Mouse (Mus musculus) liver, postnatal 0 days (tissue): ENCODE measurements around the gene Wdpcp. TPM values are rescaled to one million over a fixed set of nuclear protein-coding genes. Genes with fewer than 3 reads are reported as not detected.

Source experiments
- ATAC-seq: fragments of 200-750 bp; cut with Nextera tagmentation; 2 replicates; pipeline ENCODE4 v1.8.0; 2017; ENCODE audit warnings: mild to moderate bottlenecking, moderate library complexity
- DNase-seq: peaks from one replicate; pipeline ENCODE4 v3.0.0-alpha.2; 2016
- H3K27ac ChIP-seq: fragments of 300-500 bp; sonication (generic); 2 replicates; pipeline ENCODE4 v1.5.1; 2014; ENCODE audit warnings: antibody characterized with exemption, moderate library complexity, mild to moderate bottlenecking, low read depth
- H3K27me3 ChIP-seq: fragments of 300-500 bp; sonication (generic); 2 replicates; pipeline ENCODE4 v1.6.1; 2014; ENCODE audit warnings: low read length, control low read depth, mixed read lengths; ENCODE audit not compliant: insufficient read depth
- H3K36me3 ChIP-seq: fragments of 300-500 bp; sonication (generic); replicated peaks from 2 replicates; pipeline ENCODE4 v1.6.1; 2014; ENCODE audit warnings: mild to moderate bottlenecking, control low read depth, low read length, moderate library complexity, mixed read lengths; ENCODE audit not compliant: insufficient read depth
- H3K4me1 ChIP-seq: fragments of 300-500 bp; sonication (generic); 2 replicates; pipeline ENCODE4 v1.6.1; 2014; ENCODE audit warnings: antibody characterized with exemption, mild to moderate bottlenecking, control low read depth; ENCODE audit not compliant: insufficient read depth
- H3K4me2 ChIP-seq: fragments of 300-500 bp; sonication (generic); 2 replicates; pipeline ENCODE4 v1.6.1; 2014; ENCODE audit warnings: low read depth, mild to moderate bottlenecking, low read length, moderate library complexity, mixed read lengths
- H3K4me3 ChIP-seq: fragments of 300-500 bp; sonication (generic); 2 replicates; pipeline ENCODE4 v1.5.1; 2014; ENCODE audit warnings: low read depth, low read length
- H3K9ac ChIP-seq: fragments of 300-500 bp; sonication (generic); replicated peaks from 2 replicates; pipeline ENCODE4 v1.6.1; 2014; ENCODE audit warnings: mild to moderate bottlenecking, moderate library complexity
- H3K9me3 ChIP-seq: fragments of 300-500 bp; sonication (generic); 2 replicates; pipeline ENCODE4 v1.6.1; 2016; ENCODE audit warnings: mild to moderate bottlenecking, control low read depth, low read length, mixed read lengths
- CTCF ChIP-seq: sonication (generic); IDR thresholded peaks from 2 replicates; pipeline ENCODE4 v1.5.1; 2016; ENCODE audit warnings: antibody characterized with exemption, low read depth
- EP300 ChIP-seq: IDR thresholded peaks from 2 replicates; pipeline ENCODE4 v1.6.1; 2016; ENCODE audit warnings: antibody characterized with exemption, low read depth, mild to moderate bottlenecking
- WGBS: fragments of 180-500 bp; shearing (Covaris S2); extraction: QIAGEN DNeasy Blood & Tissue Kit; methylation state at CpG from one replicate; pipeline ENCODE4 v1.1.7; 2014; ENCODE audit not compliant: insufficient replicate concordance; 5-methylcytosine and 5-hydroxymethylcytosine counted together
- polyA plus RNA-seq: library from polyadenylated mRNA; unstranded; fragments of >200 nt; fragmentation: Nextera tagmentation; extraction: Ambion mirVana; gene quantifications from 2 replicates; pipeline ENCODE4 v1.2.1, GENCODE M21; 2015

Gene Wdpcp
- polyA plus RNA-seq, 1 experiment from 2014 or later: 0.60 TPM

GRCm38 (mm10) chr11:21570973-21571372 is 1.1 kb upstream of the Wdpcp start:
- H3K9ac ChIP-seq: peak overlapping the region; percentile 79
- H3K9me3 ChIP-seq: no peaks in the 10 kb centered on the region
- H3K27me3 ChIP-seq: no peaks in the 10 kb centered on the region
- ATAC-seq (no peak), DNase-seq (peak; percentile 36)
- H3K4me3 ChIP-seq: peak overlapping the region; percentile 79
- peak overlapping the region; percentile 85 for H3K4me2 ChIP-seq
- 6% methylated on average over 10 of the region's 10 CpGs for WGBS
- TF ChIP-seq CTCF (no peak), EP300 (no peak)
- H3K27ac ChIP-seq: peak overlapping the region; percentile 82
- peaks cover 18% of the 10 kb centered on the region for H3K4me1 ChIP-seq
- peaks cover 5% of the 10 kb centered on the region for H3K36me3 ChIP-seq

DNA sequence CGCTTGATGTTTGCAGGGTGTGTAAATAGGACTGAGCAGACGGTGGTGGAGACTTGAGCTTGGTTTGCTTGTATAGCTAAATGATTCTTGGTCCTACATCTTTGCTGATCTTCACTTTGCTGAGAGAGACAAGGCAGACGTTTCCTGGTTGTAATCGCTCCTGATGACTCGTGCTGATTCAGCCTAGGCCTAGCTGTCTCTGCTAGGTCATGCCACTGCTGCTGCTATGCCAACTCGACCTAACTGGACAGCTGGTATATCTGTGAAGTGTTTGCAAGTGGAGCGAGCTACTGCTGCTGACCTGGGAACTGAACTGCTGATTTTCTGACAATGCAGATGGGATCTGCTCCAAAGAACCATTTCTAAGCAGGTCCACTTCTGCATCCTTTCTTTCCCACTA is 9.4 kb downstream of the Wdpcp start:
- H3K27ac ChIP-seq: no peak overlapping the region
- H3K9me3 ChIP-seq: no peaks in the 10 kb centered on the region
- H3K4me2 ChIP-seq: no peak overlapping the region
- H3K4me1 ChIP-seq: no peaks in the 10 kb centered on the region
- H3K36me3 ChIP-seq: no peaks in the 10 kb centered on the region
- no peak for ATAC-seq
- H3K4me3 ChIP-seq: no peak overlapping the region
- H3K27me3 ChIP-seq: no peaks in the 10 kb centered on the region
- 59% methylated on average over 7 of the region's 7 CpGs for WGBS
- no peak for TF ChIP-seq EP300
- no peak for TF ChIP-seq CTCF
- no peak for DNase-seq
- no peak overlapping the region for H3K9ac ChIP-seq

- H3K4me2 ChIP-seq: no peak overlapping the region
- no peaks in the 10 kb centered on the region for H3K9me3 ChIP-seq
- H3K27me3 ChIP-seq: no peaks in the 10 kb centered on the region
- DNase-seq: no peak
- no peak for TF ChIP-seq EP300
- TF ChIP-seq CTCF: no peak
- no peak overlapping the region for H3K27ac ChIP-seq
- no peaks in the 10 kb centered on the region for H3K36me3 ChIP-seq
- ATAC-seq: no peak
- H3K4me3 ChIP-seq: no peak overlapping the region
- no peak overlapping the region for H3K9ac ChIP-seq
- WGBS: 52% methylated on average over 1 of the region's 1 CpGs
- H3K4me1 ChIP-seq: no peaks in the 10 kb centered on the region
Observed at GRCm38 (mm10) chr11:21583286-21583685, 11.3 kb downstream of the Wdpcp start.

DNA sequence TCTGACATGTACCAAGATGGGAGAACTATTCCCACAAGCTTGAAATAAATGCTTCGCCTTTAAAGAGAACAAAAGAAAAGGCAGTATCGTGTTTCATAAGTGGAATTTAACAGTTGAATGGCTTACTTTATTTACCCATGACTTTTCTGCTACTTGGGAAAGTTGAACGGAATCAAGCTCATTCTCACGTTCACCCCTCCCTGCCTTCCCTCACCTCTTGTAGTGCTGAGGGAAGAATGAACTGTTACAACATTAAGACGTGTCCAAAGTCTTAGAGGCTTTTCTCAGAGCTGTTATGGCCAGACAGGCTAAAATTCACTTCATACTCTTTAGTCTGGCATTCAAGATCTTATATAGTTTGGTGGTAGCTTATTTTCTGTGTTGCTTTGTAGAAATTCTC is 30.5 kb downstream of the Wdpcp start:
- ATAC-seq (no peak), DNase-seq (no peak)
- no peaks in the 10 kb centered on the region for H3K36me3 ChIP-seq
- H3K27ac ChIP-seq: no peak overlapping the region
- H3K4me1 ChIP-seq: peaks cover 4% of the 10 kb centered on the region; the same call in 1 of the 2 replicates
- H3K27me3 ChIP-seq: no peaks in the 10 kb centered on the region
- WGBS: 76% methylated on average over 5 of the region's 5 CpGs
- H3K9ac ChIP-seq: no peak overlapping the region
- H3K4me3 ChIP-seq: no peak overlapping the region
- TF ChIP-seq CTCF (no peak), EP300 (no peak)
- no peaks in the 10 kb centered on the region for H3K9me3 ChIP-seq
- H3K4me2 ChIP-seq: no peak overlapping the region

DNA sequence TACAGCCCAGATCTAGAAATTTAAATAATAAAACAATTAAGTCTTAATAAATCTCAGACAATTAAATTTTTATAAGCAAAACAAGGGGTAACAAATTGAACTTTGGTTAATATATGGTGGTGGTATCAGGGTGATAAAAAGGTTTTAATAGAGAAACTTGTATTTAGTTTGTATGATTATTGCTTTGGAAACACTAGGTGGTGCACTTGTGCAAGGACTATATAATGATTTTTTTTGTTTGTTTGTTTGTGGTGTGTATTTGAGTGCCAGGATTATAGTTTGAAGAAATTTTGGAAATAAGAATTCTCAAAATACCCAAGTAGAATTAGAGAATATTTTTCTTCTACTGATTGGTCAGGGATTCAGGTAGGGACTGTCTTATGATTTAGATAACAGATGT is 43.9 kb downstream of the Wdpcp start:
- H3K4me2 ChIP-seq: no peak overlapping the region
- no peak overlapping the region for H3K4me3 ChIP-seq
- no peaks in the 10 kb centered on the region for H3K9me3 ChIP-seq
- H3K9ac ChIP-seq: no peak overlapping the region
- TF ChIP-seq EP300: no peak
- TF ChIP-seq CTCF: peak; percentile 16
- no peak for DNase-seq
- no peak for ATAC-seq
- H3K36me3 ChIP-seq: no peaks in the 10 kb centered on the region
- H3K4me1 ChIP-seq: no peaks in the 10 kb centered on the region
- H3K27me3 ChIP-seq: no peaks in the 10 kb centered on the region
- H3K27ac ChIP-seq: no peak overlapping the region

GRCm38 (mm10) chr11:21634171-21634907 is 62.3 kb downstream of the Wdpcp start:
- H3K27me3 ChIP-seq: no peaks in the 10 kb centered on the region
- H3K4me1 ChIP-seq: no peaks in the 10 kb centered on the region
- H3K36me3 ChIP-seq: no peaks in the 10 kb centered on the region
- ATAC-seq (no peak), DNase-seq (no peak)
- H3K4me2 ChIP-seq: no peak overlapping the region
- 58% methylated on average over 9 of the region's 9 CpGs for WGBS
- H3K4me3 ChIP-seq: no peak overlapping the region
- no peak overlapping the region for H3K27ac ChIP-seq
- no peak overlapping the region for H3K9ac ChIP-seq
- no peaks in the 10 kb centered on the region for H3K9me3 ChIP-seq
- TF ChIP-seq EP300 (no peak), CTCF (no peak)
